Comparison of ENCODE assay signal across 22 mouse cellular contexts in the genomic region with DNA sequence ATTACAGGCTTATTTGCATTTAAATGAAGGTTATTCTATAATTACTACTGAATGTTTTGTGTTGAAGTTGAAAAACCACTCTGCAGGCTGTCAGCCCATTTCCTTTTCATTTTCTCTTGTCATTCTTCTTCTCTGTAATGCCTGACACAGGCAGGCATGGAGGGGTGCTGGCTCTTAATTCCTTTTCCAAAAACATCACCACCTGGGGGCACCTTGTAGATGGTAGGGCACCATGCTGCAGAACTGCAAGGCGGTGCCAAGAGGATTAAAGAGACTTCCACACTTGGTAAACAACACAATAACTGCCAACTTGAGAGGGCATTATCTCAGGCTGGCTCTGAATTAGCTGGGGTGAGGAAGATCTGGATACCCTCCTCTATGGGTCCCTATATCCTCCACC.
"Had no signal": no experiment of that assay in that cellular context is flagged by ENCODE, and none has a peak within 500 bp of the region (broad histone marks: within the 10 kb centered on the region; RNA-seq: fewer than 3 reads in every experiment).

No protein-coding gene starts in this region.

- H3K9me3 ChIP-seq: limb, embryonic 12.5 days; limb, embryonic 15.5 days; midbrain, embryonic 12.5 days; midbrain, embryonic 15.5 days; neural tube, embryonic 12.5 days; neural tube, embryonic 15.5 days had no signal

- H3K4me2 ChIP-seq: limb, embryonic 12.5 days; limb, embryonic 15.5 days; liver, embryonic 11.5 days; lung, embryonic 14.5 days; midbrain, embryonic 12.5 days; midbrain, embryonic 15.5 days; neural tube, embryonic 12.5 days; neural tube, embryonic 15.5 days had no signal

- H3K4me3 ChIP-seq: limb, embryonic 12.5 days; limb, embryonic 15.5 days; midbrain, embryonic 12.5 days; midbrain, embryonic 15.5 days; neural tube, embryonic 12.5 days; neural tube, embryonic 15.5 days had no signal

- H3K27me3 ChIP-seq: limb, embryonic 15.5 days; midbrain, embryonic 12.5 days; midbrain, embryonic 15.5 days; neural tube, embryonic 12.5 days; neural tube, embryonic 15.5 days had no signal

- H3K27ac ChIP-seq: limb, embryonic 12.5 days; limb, embryonic 15.5 days; liver, embryonic 14.5 days; macrophage; midbrain, embryonic 12.5 days; midbrain, embryonic 15.5 days; neural tube, embryonic 12.5 days; neural tube, embryonic 15.5 days; stomach, postnatal 0 days had no signal

- H3K4me1 ChIP-seq: limb, embryonic 12.5 days; limb, embryonic 15.5 days; midbrain, embryonic 15.5 days; neural tube, embryonic 12.5 days had no signal

- ATAC-seq: liver, postnatal 0 days; lung, postnatal 0 days; midbrain, embryonic 15.5 days had no signal

- H3K36me3 ChIP-seq: limb, embryonic 12.5 days; limb, embryonic 15.5 days; midbrain, embryonic 12.5 days; midbrain, embryonic 15.5 days; neural tube, embryonic 12.5 days; neural tube, embryonic 15.5 days had no signal

- H3K9ac ChIP-seq: limb, embryonic 12.5 days; limb, embryonic 15.5 days; liver, embryonic 14.5 days; liver, postnatal 0 days; lung, embryonic 14.5 days; midbrain, embryonic 12.5 days; midbrain, embryonic 15.5 days; neural tube, embryonic 12.5 days; neural tube, embryonic 15.5 days had no signal

- DNase-seq: kidney, postnatal 10 days; kidney, postnatal 4 days; left cerebral cortex, postnatal 4 days; liver, postnatal 0 days; lung, embryonic 14.5 days; right cerebral cortex, adult 18-20 months; right cerebral cortex, postnatal 14 days; right cerebral cortex, postnatal 4 days; thymus, adult 2 months; thymus, postnatal 14 days; thymus, postnatal 4 days had no signal
